Mouse (Mus musculus) right cerebral cortex, adult 18-20 months (tissue): Measurements from ENCODE around the gene Crhr2.

Experiments used
- DNase-seq: peaks from one replicate; pipeline ENCODE4 v3.0.0; 2022; ENCODE audit warnings: mixed read lengths

The Crhr2 gene

DNA sequence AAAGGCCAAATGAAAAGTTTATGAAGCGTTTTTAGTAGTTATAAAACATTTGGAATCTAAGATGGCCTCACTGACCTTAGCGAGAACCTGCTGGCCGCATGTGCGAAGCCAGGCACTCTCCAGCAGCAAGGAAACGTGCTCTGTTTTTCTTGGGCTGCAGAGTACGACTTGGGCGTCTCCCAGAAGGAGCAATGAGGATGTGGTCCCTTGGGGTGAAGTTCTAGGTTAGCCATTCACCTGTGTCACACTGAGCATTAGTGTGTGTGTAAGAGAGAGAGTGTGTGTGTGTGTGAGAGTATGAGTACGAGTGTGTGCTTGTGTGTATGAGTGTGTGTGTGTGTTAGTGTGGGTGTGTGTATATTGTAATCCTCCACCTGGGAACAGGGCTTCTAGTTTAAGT lies 89.6 kb downstream of the Crhr2 start:
- DNase-seq: no peak
